Mouse (Mus musculus) mammary gland, adult 2 months (tissue): ENCODE measurements around the gene Rab9b. TPM values are rescaled to one million over a fixed set of nuclear protein-coding genes. Genes with fewer than 3 reads are reported as not detected.

Experiments used
- polyA plus RNA-seq: library from polyadenylated mRNA; depleted of rRNA; stranded (reverse); fragments of >200 nt; gene quantifications from 2 replicates; pipeline ENCODE4 v1.2.3, GENCODE M21; 2012; ENCODE audit warnings: low replicate concordance; rRNA removed

Gene Rab9b
- polyA plus RNA-seq: 0.08 and 0.14 TPM in 2 replicates

GRCm38 (mm10) chrX:136868061-136869040, at the start of gene Rab9b:
TSS of gene Rab9b (minus strand) at chrX:136868755.

GRCm38 (mm10) chrX:136822371-136822770, 46.2 kb downstream of the Rab9b start, which contains the start of gene Plp1:
TSS of gene Plp1 (plus strand) at chrX:136822671.

Other genes starting within 250 kb of the Rab9b start
- 0.69 and 1.1 TPM in 2 replicates for gene Tceal1, start 160.8 kb downstream of the Rab9b start, polyA plus RNA-seq
- gene Morf4l2, start 125.1 kb downstream of the Rab9b start, polyA plus RNA-seq: 16.8 and 46.6 TPM in 2 replicates
- not detected in 2 replicates for gene Glra4, start 88.6 kb downstream of the Rab9b start, polyA plus RNA-seq
- gene Plp1, start 46.1 kb downstream of the Rab9b start, polyA plus RNA-seq: 5.7 and 17.4 TPM in 2 replicates
- not detected in 2 replicates for gene H2bfm, start 58.6 kb upstream of the Rab9b start, polyA plus RNA-seq
- gene Tmsb15b2, start 106.7 kb upstream of the Rab9b start, polyA plus RNA-seq: not detected in 2 replicates
- 0.30 and 0.96 TPM in 2 replicates for gene Tmsb15l, start 108.1 kb upstream of the Rab9b start, polyA plus RNA-seq
- 0.45 TPM in 1 of 2 replicates, not detected in the other for gene Tmsb15b1, start 108.1 kb upstream of the Rab9b start, polyA plus RNA-seq
- gene Zcchc18, start 124.4 kb upstream of the Rab9b start, polyA plus RNA-seq: 0.68 and 0.88 TPM in 2 replicates
- 5.9 and 7.4 TPM in 2 replicates for gene Slc25a53, start 169.5 kb upstream of the Rab9b start, polyA plus RNA-seq
- 0.47 and 0.87 TPM in 2 replicates for gene Fam199x, start 180.8 kb upstream of the Rab9b start, polyA plus RNA-seq